Mouse (Mus musculus) CH12.LX (cell line): ENCODE data around the gene Adipor2.

Experiments used
- CHD1 ChIP-seq: IDR thresholded peaks from 2 replicates; pipeline ENCODE4 v1.6.1; 2012; ENCODE audit warnings: low read depth, low read length, improper control_type of control experiment, inconsistent platforms
- CHD2 ChIP-seq: IDR thresholded peaks from 2 replicates; pipeline ENCODE4 v1.6.1; 2011; ENCODE audit warnings: low read length, improper control_type of control experiment
- CTCF ChIP-seq, 2 experiments: IDR thresholded peaks in 1 of 2; conservative IDR thresholded peaks in 1 of 2; 2 replicates each; pipeline ENCODE4 v1.5.1; 2011 to 2012; ENCODE audit warnings: low read depth in 2 of 2, low read length in 2 of 2, improper control_type of control experiment in 1 of 2, inconsistent platforms in 1 of 2, mild to moderate bottlenecking in 1 of 2, moderate library complexity in 1 of 2
- EP300 ChIP-seq: IDR thresholded peaks from 2 replicates; pipeline ENCODE4 v1.6.1; 2011; ENCODE audit warnings: low read length, improper control_type of control experiment
- MAX ChIP-seq: IDR thresholded peaks from 2 replicates; pipeline ENCODE4 v1.6.1; 2011; ENCODE audit warnings: low read length, improper control_type of control experiment
- POLR2A ChIP-seq: IDR thresholded peaks from 2 replicates; pipeline ENCODE4 v1.6.1; 2011; ENCODE audit warnings: low read depth, mild to moderate bottlenecking, improper control_type of control experiment, low read length
- RCOR1 ChIP-seq: conservative IDR thresholded peaks from 2 replicates; pipeline ENCODE4 v1.6.1; 2012; ENCODE audit warnings: low read depth, mild to moderate bottlenecking, inconsistent platforms, low read length, improper control_type of control experiment
- TBP ChIP-seq: conservative IDR thresholded peaks from 2 replicates; pipeline ENCODE4 v1.6.1; 2011; ENCODE audit warnings: low read depth, low read length, improper control_type of control experiment
- TCF12 ChIP-seq: IDR thresholded peaks from 2 replicates; pipeline ENCODE4 v1.6.1; 2014; ENCODE audit warnings: low read depth, mild to moderate bottlenecking, inconsistent platforms, low read length, improper control_type of control experiment
- ZC3H11A ChIP-seq: IDR thresholded peaks from 2 replicates; pipeline ENCODE4 v1.6.1; 2012; ENCODE audit warnings: low read depth, mild to moderate bottlenecking, inconsistent platforms, low read length, improper control_type of control experiment
- ZMIZ1 ChIP-seq: IDR thresholded peaks from 2 replicates; pipeline ENCODE4 v1.6.1; 2012; ENCODE audit warnings: low read depth, mild to moderate bottlenecking, inconsistent platforms, low read length, improper control_type of control experiment
- ZNF384 ChIP-seq: IDR thresholded peaks from 2 replicates; pipeline ENCODE4 v1.6.1; 2012; ENCODE audit warnings: low read depth, low read length, improper control_type of control experiment, inconsistent platforms

- TF ChIP-seq POLR2A (no peak), CHD2 (no peak; the same call in 1 of the 2 replicates), ZNF384 (no peak), CTCF (conservative IDR thresholded peaks at IDR 0.05 in 1 of 2, IDR thresholded peaks at IDR 0.05 in 1 of 2; ENCODE audit: low read depth in 2 of 2, low read length in 2 of 2) (no peak), TCF12 (no peak), ZC3H11A (no peak), EP300 (peak; percentile 67), ZMIZ1 (no peak), TBP (no peak), CHD1 (no peak), MAX (no peak), RCOR1 (no peak)
Observed at GRCm38 (mm10) chr6:119445671-119446607, 28.4 kb upstream of the Adipor2 start.
